Mouse (Mus musculus): ENCODE data around the gene Olfr1505. TPM values are rescaled to one million over a fixed set of nuclear protein-coding genes. Genes with fewer than 3 reads are reported as not detected.

Olfr1505 gene
- polyA plus RNA-seq (2015; fragmentation: Nextera tagmentation; extraction: Ambion mirVana) = not detected in 2 replicates

- no peaks in the 10 kb centered on the region for H3K4me1 ChIP-seq
- WGBS = 75% methylated on average over 2 of the region's 2 CpGs
- no peaks in the 10 kb centered on the region for H3K9me3 ChIP-seq (replicated peaks)
- H3K9ac ChIP-seq = no peak within 1 kb of the TSS
- no peak within 1 kb of the TSS for H3K4me2 ChIP-seq (replicated peaks)
- no peak within 1 kb of the TSS for H3K4me3 ChIP-seq (replicated peaks)
- no peaks in the 10 kb centered on the region for H3K36me3 ChIP-seq
- no peak within 1 kb of the TSS for H3K27ac ChIP-seq (replicated peaks)
- no peak for ATAC-seq (ENCODE audit: insufficient number of reproducible peaks, low FRiP score, low TSS enrichment, low read depth)
- H3K27me3 ChIP-seq = no peaks in the 10 kb centered on the region
Measured at GRCm38 (mm10) chr19:13913230-13913629, at the start of gene Olfr1505. Gene Olfr1505, plus strand, starts transcription at chr19:13913530.

- ATAC-seq (ENCODE audit: insufficient number of reproducible peaks, low FRiP score, low TSS enrichment, low read depth) = no peak
- Histone ChIP-seq H3K4me3 (replicated peaks) (no peak within 1 kb of the TSS), H3K9ac (no peak within 1 kb of the TSS), H3K27me3 (no peaks in the 10 kb centered on the region), H3K4me2 (replicated peaks) (no peak within 1 kb of the TSS), H3K27ac (replicated peaks) (no peak within 1 kb of the TSS), H3K9me3 (replicated peaks) (no peaks in the 10 kb centered on the region), H3K4me1 (no peaks in the 10 kb centered on the region), H3K36me3 (no peaks in the 10 kb centered on the region)
- WGBS = 57% methylated on average over 1 of the region's 1 CpGs
Measured at GRCm38 (mm10) chr19:13897828-13898227, 15.5 kb upstream of the Olfr1505 start, which contains the start of gene Olfr1504. Gene Olfr1504, minus strand, starts transcription at chr19:13897928.

Other genes starting within 250 kb of the Olfr1505 start
- gene Olfr1491, start 216.3 kb upstream of the Olfr1505 start, polyA plus RNA-seq (2015; fragmentation: Nextera tagmentation; extraction: Ambion mirVana) = not detected in 2 replicates
- not detected in 2 replicates for gene Olfr1493-ps1, start 190.3 kb upstream of the Olfr1505 start, polyA plus RNA-seq (2015; fragmentation: Nextera tagmentation; extraction: Ambion mirVana)
- not detected in 2 replicates for gene Olfr1494, start 173.8 kb upstream of the Olfr1505 start, polyA plus RNA-seq (2015; fragmentation: Nextera tagmentation; extraction: Ambion mirVana)
- 0.09 TPM in 1 of 2 replicates, not detected in the other for gene Olfr1495, start 148.9 kb upstream of the Olfr1505 start, polyA plus RNA-seq (2015; fragmentation: Nextera tagmentation; extraction: Ambion mirVana)
- not detected in 2 replicates for gene Olfr1496, start 135.7 kb upstream of the Olfr1505 start, polyA plus RNA-seq (2015; fragmentation: Nextera tagmentation; extraction: Ambion mirVana)
- gene Olfr1497, start 115.3 kb upstream of the Olfr1505 start, polyA plus RNA-seq (2015; fragmentation: Nextera tagmentation; extraction: Ambion mirVana) = 0.24 TPM in 1 of 2 replicates, not detected in the other
- not detected in 2 replicates for gene Olfr1499, start 94.1 kb upstream of the Olfr1505 start, polyA plus RNA-seq (2015; fragmentation: Nextera tagmentation; extraction: Ambion mirVana)
- gene Olfr1500, start 83.0 kb upstream of the Olfr1505 start, polyA plus RNA-seq (2015; fragmentation: Nextera tagmentation; extraction: Ambion mirVana) = 0.16 and 0.23 TPM in 2 replicates
- gene Olfr1501, start 62.8 kb upstream of the Olfr1505 start, polyA plus RNA-seq (2015; fragmentation: Nextera tagmentation; extraction: Ambion mirVana) = 0.04 and 0.25 TPM in 2 replicates
- gene Olfr1502, start 51.7 kb upstream of the Olfr1505 start, polyA plus RNA-seq (2015; fragmentation: Nextera tagmentation; extraction: Ambion mirVana) = not detected in 2 replicates
- gene Olfr1504, start 15.6 kb upstream of the Olfr1505 start, polyA plus RNA-seq (2015; fragmentation: Nextera tagmentation; extraction: Ambion mirVana) = not detected in 2 replicates